Mouse (Mus musculus) heart, adult 11 months (tissue): Measurements from ENCODE around the gene Sgk1.

Source experiments
- DNase-seq: peaks from one replicate; pipeline ENCODE4 v3.0.0; 2022

The Sgk1 gene

GRCm38 (mm10) chr10:21868221-21868620, 13.8 kb upstream of the Sgk1 start:
- no peak for DNase-seq

DNA sequence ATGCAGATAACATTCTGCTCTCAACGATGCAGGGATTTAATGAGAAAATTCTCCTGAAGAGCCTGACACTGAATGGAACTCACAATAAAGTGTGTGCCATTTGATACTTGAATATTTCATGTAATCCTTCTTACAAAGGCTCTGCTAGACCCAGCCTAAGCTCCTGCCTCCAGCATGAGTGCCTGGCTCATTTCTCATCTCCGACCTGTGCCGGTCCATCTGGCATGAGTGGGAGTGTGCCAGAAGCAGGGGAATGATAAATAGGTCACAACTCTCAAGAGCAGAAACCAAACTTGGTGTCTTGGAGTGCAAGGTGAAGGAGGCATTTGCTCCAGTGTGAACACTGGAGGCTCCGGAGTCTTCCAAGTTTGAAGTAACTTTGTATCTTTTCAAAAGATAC, 13.4 kb upstream of the Sgk1 start:
- DNase-seq = no peak

DNA sequence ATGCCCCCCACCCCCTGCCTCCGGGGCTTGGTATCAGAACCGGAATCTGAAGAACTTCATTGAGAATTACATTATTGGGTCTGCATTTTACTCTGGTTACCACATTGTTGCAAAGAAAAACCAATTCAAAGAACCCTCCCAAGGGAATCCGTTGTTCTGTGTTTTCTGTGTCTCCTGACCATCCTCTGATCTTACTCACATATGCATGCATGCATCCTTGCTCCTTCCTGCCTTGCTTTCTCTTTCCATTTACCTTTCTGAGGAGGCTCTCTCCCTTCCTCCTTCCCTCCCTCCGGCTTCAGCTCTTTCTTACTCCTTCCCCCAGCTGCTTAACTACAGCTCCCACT, 174 bp upstream of the Sgk1 start:
- DNase-seq = no peak

- peak; percentile 90 for DNase-seq
Observed at GRCm38 (mm10) chr10:21883587-21883986, 1.6 kb downstream of the Sgk1 start.

DNA sequence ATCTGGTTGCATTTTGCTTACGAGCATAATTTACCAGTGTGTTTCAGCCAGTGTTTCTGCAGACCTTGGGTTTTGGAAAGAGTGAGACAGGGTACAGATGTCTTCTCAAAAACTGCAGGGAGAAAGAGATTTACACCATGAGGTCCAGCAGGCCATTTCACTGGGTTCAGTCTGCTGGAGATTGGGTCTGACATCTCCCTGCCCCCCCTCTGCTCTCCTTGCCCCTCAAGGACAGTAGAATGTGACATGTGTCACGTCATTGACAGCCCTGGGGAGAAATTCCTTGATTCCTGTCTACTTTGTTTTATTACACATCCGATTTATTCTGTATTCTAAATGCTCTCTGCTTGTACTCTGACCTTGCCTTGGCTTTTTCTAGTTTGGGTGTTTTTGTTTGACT, 2.5 kb downstream of the Sgk1 start:
- DNase-seq = no peak

GRCm38 (mm10) chr10:21889141-21889765, 7.3 kb downstream of the Sgk1 start:
- DNase-seq = peak; percentile 97

GRCm38 (mm10) chr10:21890293-21890692, 8.3 kb downstream of the Sgk1 start:
- peak; percentile 89 for DNase-seq

GRCm38 (mm10) chr10:21891442-21891841, 9.5 kb downstream of the Sgk1 start:
- peak; percentile 85 for DNase-seq

DNA sequence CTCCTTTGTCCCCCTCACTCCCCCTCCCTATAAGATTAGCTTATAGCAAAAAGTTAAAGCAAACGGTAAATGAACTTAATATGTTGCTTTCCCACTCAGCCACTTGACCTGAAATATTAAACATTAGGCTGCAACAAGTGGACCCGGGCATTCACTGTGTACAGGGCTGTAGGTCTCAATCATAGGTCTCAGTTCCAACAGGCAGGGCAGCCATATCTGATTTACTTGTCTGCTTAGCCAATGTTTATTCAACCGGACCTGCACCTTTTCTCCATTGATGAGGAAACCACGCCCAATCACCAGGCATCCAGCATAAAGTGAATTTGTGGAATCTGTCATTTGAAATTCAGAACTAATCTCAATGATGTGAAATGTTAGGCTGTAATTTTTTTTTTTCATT, 10.1 kb downstream of the Sgk1 start:
- peak; percentile 78 for DNase-seq

DNA sequence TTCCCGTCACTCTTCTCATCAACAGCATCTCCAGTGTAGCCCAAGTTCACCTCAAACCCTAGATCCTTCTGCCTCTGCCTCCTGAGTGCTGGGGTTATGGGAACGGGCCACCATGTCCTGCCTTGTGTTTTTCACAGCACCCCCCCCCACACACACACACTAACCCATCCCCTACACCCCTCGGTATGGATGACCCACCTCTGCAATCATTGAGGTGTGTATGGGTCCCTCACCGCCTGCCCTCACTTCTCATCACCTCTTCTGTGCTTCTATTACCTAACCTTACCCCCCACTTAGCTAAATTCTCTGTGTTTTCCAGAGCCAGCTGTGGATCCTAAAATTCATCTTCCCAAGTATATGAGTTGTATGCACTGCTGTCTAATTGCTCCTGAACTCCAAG, 16.4 kb downstream of the Sgk1 start:
- DNase-seq = peak; percentile 78

- peak; percentile 88 for DNase-seq
Observed at GRCm38 (mm10) chr10:21898851-21899250, 16.9 kb downstream of the Sgk1 start.

- peak; percentile 42 for DNase-seq
Observed at GRCm38 (mm10) chr10:21899397-21899796, 17.4 kb downstream of the Sgk1 start.

DNA sequence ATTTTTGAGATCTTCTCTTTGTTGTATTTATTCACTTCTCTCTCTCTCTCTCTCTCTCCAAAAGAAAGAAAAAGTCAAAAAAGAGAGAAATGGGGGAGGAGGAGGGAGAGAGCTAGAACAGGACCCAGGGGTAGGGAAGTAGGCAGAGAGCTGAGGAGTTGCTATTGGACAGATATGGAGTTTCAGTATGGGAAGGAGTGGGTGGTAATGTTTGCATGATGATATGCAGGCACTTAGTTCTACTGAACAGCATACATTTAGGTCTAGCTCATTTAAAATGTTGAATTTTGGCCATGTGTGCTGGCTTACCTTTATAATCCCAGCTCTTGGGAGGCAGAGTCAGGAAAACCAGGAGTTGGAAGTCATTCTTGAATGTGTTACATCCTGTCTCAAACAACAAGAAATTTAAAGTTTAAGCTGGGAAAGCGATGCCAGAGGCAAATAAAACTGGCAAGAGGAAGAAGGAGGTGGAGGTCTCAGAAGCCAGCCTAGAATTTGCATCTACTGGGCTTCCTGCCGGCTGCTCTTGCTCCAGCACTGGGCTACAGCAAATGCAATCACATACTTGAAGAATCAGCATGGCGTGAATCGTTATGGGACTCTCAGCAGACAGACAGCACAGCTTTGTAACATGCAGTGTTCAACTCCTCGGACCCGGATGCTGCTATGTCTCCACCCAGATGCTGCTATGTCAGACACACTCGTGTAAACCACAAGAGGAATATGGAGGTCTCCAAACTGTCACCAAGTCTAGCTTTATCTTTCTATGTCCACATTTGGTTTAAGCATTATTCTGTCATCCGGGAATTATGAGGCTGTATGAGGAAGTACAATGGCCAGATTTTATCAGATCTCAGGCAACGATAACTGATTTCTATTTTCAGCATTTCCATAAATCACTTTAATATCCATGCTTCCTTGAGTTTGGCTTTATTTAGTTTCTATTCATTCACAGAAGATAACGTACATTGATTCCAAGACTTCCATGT, 20.5 kb downstream of the Sgk1 start:
- DNase-seq = peak; percentile 91

DNA sequence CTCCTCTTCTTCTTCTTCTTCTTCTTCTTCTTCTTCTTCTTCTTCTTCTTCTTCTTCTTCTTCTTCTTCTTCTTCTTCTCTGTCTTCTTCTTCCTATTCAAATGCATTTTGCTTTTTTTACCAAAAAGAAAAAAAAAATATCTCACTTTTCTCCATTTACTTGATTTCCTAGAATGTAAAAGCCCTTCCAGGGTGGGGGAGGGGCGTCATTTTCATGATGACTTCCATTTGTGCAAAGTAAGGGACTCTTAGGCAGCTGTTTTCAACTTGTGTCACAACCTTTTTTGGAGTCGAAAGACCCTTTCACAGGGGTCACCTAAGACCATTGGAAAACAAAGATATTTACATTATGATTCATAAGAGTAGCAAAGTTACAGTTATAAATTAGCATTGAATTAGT, 22.2 kb downstream of the Sgk1 start:
- no peak for DNase-seq

GRCm38 (mm10) chr10:21905616-21906015, 23.6 kb downstream of the Sgk1 start:
- DNase-seq = no peak

DNA sequence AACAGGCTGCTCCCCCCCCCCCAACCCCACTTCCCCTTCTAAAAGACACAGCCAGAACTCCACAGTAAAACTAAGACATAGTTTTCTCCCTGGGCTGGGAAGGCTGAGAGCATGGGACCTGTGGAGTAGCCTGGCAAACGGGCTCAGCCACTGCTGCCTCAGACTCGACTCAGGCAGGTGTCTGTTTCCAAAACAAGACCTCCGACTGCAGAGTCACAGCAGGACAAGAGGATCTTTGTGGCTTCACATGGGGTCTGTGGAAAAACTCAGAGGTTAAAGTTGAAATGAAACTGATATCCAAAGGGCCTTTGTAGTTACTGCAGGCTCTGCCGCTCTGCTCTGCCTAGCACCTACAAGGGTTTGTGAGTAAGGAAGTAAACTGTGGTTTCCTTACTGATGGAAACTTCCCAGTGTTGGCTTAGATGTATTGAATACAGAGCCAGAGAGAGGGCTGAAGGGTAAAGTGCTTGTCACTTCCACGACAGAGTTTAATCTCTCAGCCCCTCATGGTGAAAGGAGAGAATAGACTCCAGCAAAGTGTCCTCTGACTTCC, 25.0 kb downstream of the Sgk1 start:
- no peak for DNase-seq

DNA sequence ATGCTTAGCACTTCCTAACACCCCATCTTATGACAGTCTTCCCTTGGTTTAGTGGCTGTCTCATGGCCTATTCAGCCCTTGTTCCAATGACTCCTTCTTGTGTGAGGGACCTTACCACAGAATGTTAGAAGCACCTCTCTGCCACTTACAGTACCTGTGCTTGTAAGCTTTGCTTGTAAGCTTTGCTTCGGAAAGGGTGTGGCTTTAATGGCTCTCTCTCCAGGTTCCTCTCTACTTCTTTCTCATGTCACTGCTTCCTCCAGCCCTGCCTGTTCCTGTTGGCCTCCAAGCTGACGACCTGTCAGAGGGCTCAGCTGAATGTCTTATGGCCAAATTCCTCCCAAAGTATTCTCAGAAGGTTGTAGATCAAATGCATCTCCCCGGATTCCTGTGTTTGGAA, 25.8 kb downstream of the Sgk1 start:
- no peak for DNase-seq

DNA sequence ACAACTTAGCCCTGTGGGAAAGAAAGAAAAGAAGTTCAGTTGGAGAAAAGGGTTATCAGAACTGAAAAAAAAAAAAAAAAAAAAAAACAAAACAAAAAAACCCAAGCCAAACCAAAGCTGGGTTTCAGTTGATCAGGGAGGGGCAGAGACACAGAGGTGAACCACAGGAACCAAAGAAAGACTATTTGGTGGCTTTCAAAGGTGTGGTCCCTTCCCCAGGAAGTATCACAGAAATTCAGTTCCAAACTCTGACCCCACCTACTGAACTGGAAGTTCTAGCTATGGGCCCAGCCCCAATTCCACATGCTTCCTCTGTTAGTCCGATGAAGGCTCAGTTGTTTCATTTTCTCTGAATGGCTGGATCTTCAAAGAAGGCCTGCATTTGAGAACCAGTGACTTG, 26.7 kb downstream of the Sgk1 start:
- peak; percentile 93 for DNase-seq

GRCm38 (mm10) chr10:21910334-21910733, 28.4 kb downstream of the Sgk1 start:
- no peak for DNase-seq

GRCm38 (mm10) chr10:21911303-21911947, 29.4 kb downstream of the Sgk1 start:
- no peak for DNase-seq

- peak; percentile 40 for DNase-seq
Observed at GRCm38 (mm10) chr10:21914751-21915150, 32.8 kb downstream of the Sgk1 start.

GRCm38 (mm10) chr10:21916301-21917071, 34.5 kb downstream of the Sgk1 start:
- DNase-seq = peak; percentile 58
